Mouse (Mus musculus) kidney, postnatal 0 days (tissue): Measurements from ENCODE around the gene Sirt1. TPM values are rescaled to one million over a fixed set of nuclear protein-coding genes. Genes with fewer than 3 reads are reported as not detected.
"Not testable (repeated sequence)": the region's sequence is repeated elsewhere in the genome, so short reads cannot be mapped to it uniquely, and the experiment has no call there.

Source experiments
- ATAC-seq: fragments of 200-750 bp; cut with Nextera tagmentation; replicated peaks from 2 replicates; pipeline ENCODE4 v1.8.0; 2017; ENCODE audit warnings: low read depth, moderate number of reproducible peaks, moderate TSS enrichment, moderate library complexity; ENCODE audit not compliant: low FRiP score
- DNase-seq: peaks from one replicate; pipeline ENCODE4 v3.0.0-alpha.2; 2016; ENCODE audit warnings: low spot score
- H3K27ac ChIP-seq: fragments of 300-500 bp; sonication (generic); 2 replicates; pipeline ENCODE4 v1.5.1; 2014; ENCODE audit warnings: mild to moderate bottlenecking
- H3K27me3 ChIP-seq: fragments of 300-500 bp; sonication (generic); 2 replicates; pipeline ENCODE4 v1.6.1; 2014; ENCODE audit warnings: low read length, mixed read lengths; ENCODE audit not compliant: insufficient read depth
- H3K36me3 ChIP-seq: fragments of 300-500 bp; sonication (generic); 2 replicates; pipeline ENCODE4 v1.6.1; 2014; ENCODE audit warnings: low read length, mixed read lengths; ENCODE audit not compliant: insufficient read depth
- H3K4me1 ChIP-seq: fragments of 300-500 bp; sonication (generic); replicated peaks from 2 replicates; pipeline ENCODE4 v1.6.1; 2014; ENCODE audit warnings: antibody characterized with exemption, low read length, mixed read lengths; ENCODE audit not compliant: insufficient read depth
- H3K4me2 ChIP-seq: fragments of 300-500 bp; sonication (generic); 2 replicates; pipeline ENCODE4 v1.6.1; 2014; ENCODE audit warnings: mild to moderate bottlenecking, low read length, moderate library complexity, mixed read lengths
- H3K4me3 ChIP-seq: fragments of 300-500 bp; sonication (generic); replicated peaks from 2 replicates; pipeline ENCODE4 v1.5.1; 2014; ENCODE audit warnings: low read depth, low read length
- H3K9ac ChIP-seq: fragments of 300-500 bp; sonication (generic); 2 replicates; pipeline ENCODE4 v1.6.1; 2014; ENCODE audit warnings: low read depth, low read length
- H3K9me3 ChIP-seq: fragments of 300-500 bp; sonication (generic); replicated peaks from 2 replicates; pipeline ENCODE4 v1.6.1; 2016; ENCODE audit warnings: low read length, inconsistent platforms, mixed read lengths
- CTCF ChIP-seq: IDR thresholded peaks from 2 replicates; pipeline ENCODE4 v1.5.1; 2016; ENCODE audit warnings: antibody characterized with exemption, low read depth, mild to moderate bottlenecking, moderate library complexity
- WGBS: fragments of 180-500 bp; shearing (Covaris S2); extraction: QIAGEN DNeasy Blood & Tissue Kit; methylation state at CpG from one replicate; pipeline ENCODE4 v1.1.7; 2014; 5-methylcytosine and 5-hydroxymethylcytosine counted together
- polyA plus RNA-seq: library from polyadenylated mRNA; unstranded; fragments of >200 nt; fragmentation: Nextera tagmentation; extraction: Ambion mirVana; gene quantifications from 2 replicates; pipeline ENCODE4 v1.2.1, GENCODE M21; 2015

Gene Sirt1
- polyA plus RNA-seq, 1 experiment from 2014 or later: 6.7 TPM

DNA sequence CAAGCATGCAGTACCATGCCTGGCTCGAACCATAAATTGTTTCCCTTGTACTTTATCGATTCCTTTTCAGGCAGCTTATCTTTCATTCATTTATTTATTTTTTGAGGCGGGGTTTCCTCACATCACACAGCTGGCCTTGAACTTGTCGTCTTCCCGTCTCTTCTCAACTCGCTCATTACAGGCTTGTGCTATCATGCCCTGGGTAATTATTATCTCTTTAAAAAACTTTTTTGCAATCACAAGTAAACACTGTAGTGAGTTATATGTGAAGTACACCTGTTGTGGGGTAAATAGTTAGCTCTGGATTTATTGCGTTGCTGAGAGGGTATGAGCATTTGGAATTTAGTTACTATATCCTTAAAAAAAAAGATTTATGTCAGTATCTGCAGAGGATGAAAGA lies 33.8 kb upstream of the Sirt1 start:
- no peaks in the 10 kb centered on the region for H3K36me3 ChIP-seq
- ATAC-seq: no peak
- no peak overlapping the region for H3K4me2 ChIP-seq
- no peak for DNase-seq
- no peak overlapping the region for H3K9ac ChIP-seq
- H3K4me3 ChIP-seq: no peak overlapping the region
- H3K9me3 ChIP-seq: no peaks in the 10 kb centered on the region
- no peaks in the 10 kb centered on the region for H3K27me3 ChIP-seq
- no peaks in the 10 kb centered on the region for H3K4me1 ChIP-seq
- TF ChIP-seq CTCF: no peak
- 72% methylated on average over 7 of the region's 7 CpGs for WGBS
- no peak overlapping the region for H3K27ac ChIP-seq

DNA sequence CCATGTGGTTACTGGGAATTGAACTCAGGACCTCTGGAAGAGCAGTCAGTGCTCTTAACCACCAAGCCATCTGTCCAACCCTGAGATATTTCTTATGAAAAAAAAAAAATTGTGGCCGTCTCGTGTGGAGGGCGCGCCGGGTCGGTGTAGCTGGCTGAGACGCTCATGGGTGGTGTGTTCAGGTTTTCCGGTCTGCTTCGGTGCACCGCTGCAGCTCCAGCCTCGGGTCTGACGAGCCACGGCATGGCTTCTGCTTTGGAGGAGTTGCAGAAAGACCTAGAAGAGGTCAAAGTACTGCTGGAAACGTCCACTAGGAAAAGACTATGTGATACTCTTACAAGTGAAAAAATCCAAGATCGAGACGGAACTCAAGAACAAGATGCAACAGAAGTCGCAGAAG lies 31.3 kb upstream of the Sirt1 start:
- DNase-seq (no peak), ATAC-seq (no peak)
- Histone ChIP-seq H3K27ac (no peak overlapping the region), H3K9me3 (no peaks in the 10 kb centered on the region), H3K4me3 (no peak overlapping the region), H3K4me1 (no peaks in the 10 kb centered on the region), H3K4me2 (no peak overlapping the region), H3K9ac (no peak overlapping the region), H3K27me3 (no peaks in the 10 kb centered on the region), H3K36me3 (no peaks in the 10 kb centered on the region)
- 84% methylated on average over 17 of the region's 17 CpGs for WGBS
- TF ChIP-seq CTCF: no peak

- H3K9me3 ChIP-seq, DNase-seq, ATAC-seq, H3K27me3 ChIP-seq, H3K36me3 ChIP-seq, H3K4me3 ChIP-seq, H3K4me1 ChIP-seq, H3K27ac ChIP-seq, H3K9ac ChIP-seq, H3K4me2 ChIP-seq: not testable (repeated sequence)
- 88% methylated on average over 6 of the region's 7 CpGs for WGBS
Measured at GRCm38 (mm10) chr10:63411674-63412073, 30.2 kb upstream of the Sirt1 start.

GRCm38 (mm10) chr10:63410162-63410956 lies 28.9 kb upstream of the Sirt1 start:
- Histone ChIP-seq H3K36me3 (no peaks in the 10 kb centered on the region), H3K27ac (no peak overlapping the region), H3K4me2 (no peak overlapping the region), H3K9ac (no peak overlapping the region), H3K27me3 (no peaks in the 10 kb centered on the region), H3K4me1 (no peaks in the 10 kb centered on the region), H3K4me3 (no peak overlapping the region), H3K9me3 (no peaks in the 10 kb centered on the region)
- TF ChIP-seq CTCF: no peak
- WGBS: 62% methylated on average over 16 of the region's 16 CpGs
- ATAC-seq: no peak
- DNase-seq: no peak

GRCm38 (mm10) chr10:63403636-63404035 lies 22.1 kb upstream of the Sirt1 start:
- no peak overlapping the region for H3K4me3 ChIP-seq
- H3K4me2 ChIP-seq: no peak overlapping the region
- no peaks in the 10 kb centered on the region for H3K36me3 ChIP-seq
- no peak for TF ChIP-seq CTCF
- DNase-seq (no peak), ATAC-seq (no peak; the same call in 1 of the 2 replicates)
- H3K4me1 ChIP-seq: no peaks in the 10 kb centered on the region
- H3K27ac ChIP-seq: no peak overlapping the region
- H3K9ac ChIP-seq: no peak overlapping the region
- no peaks in the 10 kb centered on the region for H3K9me3 ChIP-seq
- 83% methylated on average over 2 of the region's 2 CpGs for WGBS
- H3K27me3 ChIP-seq: no peaks in the 10 kb centered on the region

- H3K27me3 ChIP-seq: no peaks in the 10 kb centered on the region
- H3K4me1 ChIP-seq: no peaks in the 10 kb centered on the region
- H3K9ac ChIP-seq: no peak overlapping the region
- H3K4me2 ChIP-seq: no peak overlapping the region
- no peak for DNase-seq
- TF ChIP-seq CTCF: no peak
- WGBS: 68% methylated on average over 5 of the region's 5 CpGs
- no peak overlapping the region for H3K4me3 ChIP-seq
- no peak; the same call in 1 of the 2 replicates for ATAC-seq
- no peaks in the 10 kb centered on the region for H3K36me3 ChIP-seq
- no peak overlapping the region for H3K27ac ChIP-seq
- no peaks in the 10 kb centered on the region for H3K9me3 ChIP-seq
Measured at GRCm38 (mm10) chr10:63402731-63403504, 21.4 kb upstream of the Sirt1 start.
